Mouse (Mus musculus) embryonic facial prominence, embryonic 11.5 days (tissue): Measurements from ENCODE around the gene Cxadr. TPM values are rescaled to one million over a fixed set of nuclear protein-coding genes. Genes with fewer than 3 reads are reported as not detected.
"Not testable (repeated sequence)": the region's sequence is repeated elsewhere in the genome, so short reads cannot be mapped to it uniquely, and the experiment has no call there.

Experiments
- ATAC-seq: fragments of 200-750 bp; cut with Nextera tagmentation; replicated peaks from 2 replicates; pipeline ENCODE4 v1.8.0; 2017; ENCODE audit warnings: low read depth; ENCODE audit not compliant: insufficient number of reproducible peaks, low FRiP score, low TSS enrichment
- DNase-seq: peaks from one replicate; pipeline ENCODE4 v3.0.0-alpha.2; 2015; ENCODE audit warnings: low spot score
- H3K27ac ChIP-seq: fragments of 300-500 bp; sonication (generic); replicated peaks from 2 replicates; pipeline ENCODE4 v1.5.1; 2014; ENCODE audit warnings: mild to moderate bottlenecking, low read depth, low read length, control low read depth
- H3K27me3 ChIP-seq: fragments of 300-500 bp; sonication (generic); 2 replicates; pipeline ENCODE4 v1.6.1; 2014; ENCODE audit warnings: mild to moderate bottlenecking, low read length, moderate library complexity, mixed read lengths; ENCODE audit not compliant: control insufficient read depth, insufficient read depth
- H3K36me3 ChIP-seq: fragments of 300-500 bp; sonication (generic); replicated peaks from 2 replicates; pipeline ENCODE4 v1.6.1; 2014; ENCODE audit warnings: low read depth, mild to moderate bottlenecking, low read length, moderate library complexity, mixed read lengths; ENCODE audit not compliant: control insufficient read depth, insufficient read depth
- H3K4me1 ChIP-seq: fragments of 300-500 bp; sonication (generic); 2 replicates; pipeline ENCODE4 v1.6.1; 2014; ENCODE audit warnings: low read length, mixed read lengths; ENCODE audit not compliant: control insufficient read depth, insufficient read depth
- H3K4me2 ChIP-seq: fragments of 300-500 bp; sonication (generic); 2 replicates; pipeline ENCODE4 v1.6.1; 2014; ENCODE audit warnings: low read depth, mild to moderate bottlenecking, control low read depth, low read length, moderate library complexity
- H3K4me3 ChIP-seq: fragments of 300-500 bp; sonication (generic); 2 replicates; pipeline ENCODE4 v1.5.1; 2014; ENCODE audit warnings: low read depth, low read length, control low read depth
- H3K9ac ChIP-seq: fragments of 300-500 bp; sonication (generic); replicated peaks from 2 replicates; pipeline ENCODE4 v1.6.1; 2014; ENCODE audit warnings: mild to moderate bottlenecking, control low read depth, low read length
- H3K9me3 ChIP-seq: fragments of 300-500 bp; sonication (generic); replicated peaks from 2 replicates; pipeline ENCODE4 v1.6.1; 2016; ENCODE audit warnings: mild to moderate bottlenecking, low read length, inconsistent platforms, mixed read lengths; ENCODE audit not compliant: control insufficient read depth
- WGBS: fragments of 180-500 bp; shearing (Covaris S2); extraction: QIAGEN DNeasy Blood & Tissue Kit; methylation state at CpG from one replicate; pipeline ENCODE4 v1.1.7; 2014; 5-methylcytosine and 5-hydroxymethylcytosine counted together
- polyA plus RNA-seq: library from polyadenylated mRNA; unstranded; fragments of >200 nt; fragmentation: Nextera tagmentation; extraction: Ambion mirVana; gene quantifications from 2 replicates; pipeline ENCODE4 v1.2.1, GENCODE M21; 2014

The Cxadr gene
- polyA plus RNA-seq, 1 experiment from 2014 or later: 38.7 TPM

DNA sequence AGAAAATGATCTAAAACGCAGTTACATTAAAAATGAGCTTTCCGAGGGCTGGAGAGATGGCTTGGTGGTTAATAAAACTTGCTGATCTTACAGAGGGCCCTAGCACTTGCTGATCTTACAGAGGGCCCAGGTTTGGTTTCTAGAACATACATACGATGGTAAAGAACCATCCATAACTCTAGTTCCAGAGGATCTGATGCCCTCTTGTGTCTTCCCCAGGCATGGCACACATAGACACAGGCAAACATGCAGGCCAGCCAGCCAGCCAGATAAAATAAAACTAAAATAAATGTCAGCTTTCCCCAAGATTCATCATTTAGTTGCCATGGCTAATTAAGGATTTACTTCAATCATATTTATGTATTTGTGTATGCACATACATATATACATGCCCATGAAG lies 56.5 kb downstream of the Cxadr start:
- Histone ChIP-seq H3K9me3 (no peaks in the 10 kb centered on the region), H3K4me1 (no peaks in the 10 kb centered on the region), H3K27me3 (no peaks in the 10 kb centered on the region), H3K4me2 (no peak overlapping the region), H3K36me3 (peaks cover 2% of the 10 kb centered on the region; the same call in 1 of the 2 replicates), H3K4me3 (no peak overlapping the region), H3K9ac (no peak overlapping the region), H3K27ac (no peak overlapping the region)
- ATAC-seq (no peak), DNase-seq (no peak)
- WGBS: 96% methylated on average over 3 of the region's 3 CpGs

DNA sequence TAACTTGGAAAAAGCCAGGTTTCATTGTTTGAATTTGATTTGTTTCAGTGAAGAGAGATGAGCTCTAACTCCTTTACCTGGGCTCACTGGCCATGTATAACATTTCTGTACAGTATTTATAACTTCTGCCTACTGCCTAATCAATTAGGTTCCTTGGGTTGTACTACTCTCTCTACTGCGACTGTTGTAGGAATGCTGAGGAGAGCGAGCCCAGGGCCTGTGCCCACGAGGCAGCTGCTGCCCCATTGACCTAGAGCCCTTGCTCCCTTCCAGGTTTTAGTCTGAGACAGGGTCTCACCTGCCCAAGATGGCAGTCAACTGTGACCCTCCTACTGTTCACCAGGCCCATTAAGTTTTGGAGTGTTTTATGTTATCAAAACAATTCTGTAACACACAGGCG lies 60.2 kb downstream of the Cxadr start:
- WGBS: 89% methylated on average over 4 of the region's 4 CpGs

DNA sequence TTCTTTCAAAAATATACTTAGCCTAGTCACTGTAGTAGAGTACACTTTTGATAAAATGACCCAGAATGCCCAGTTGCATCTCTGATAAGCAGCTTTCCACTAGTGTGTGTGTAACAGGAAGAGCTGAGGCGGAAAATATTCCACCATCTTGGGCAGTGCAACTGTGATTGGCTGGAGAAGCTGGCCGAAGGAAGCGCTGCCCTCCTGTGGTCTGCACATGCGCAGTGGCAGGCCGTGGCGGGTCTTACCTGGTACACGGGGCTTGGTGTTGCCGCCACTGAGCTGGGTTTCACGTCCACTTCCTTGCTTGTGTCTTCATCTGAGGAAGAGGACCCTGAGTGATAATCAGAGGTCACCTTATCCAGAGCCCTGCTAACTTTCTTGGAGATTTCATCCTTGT lies 63.3 kb downstream of the Cxadr start:
- not testable (repeated sequence) for H3K4me3 ChIP-seq, H3K36me3 ChIP-seq, H3K27ac ChIP-seq, H3K27me3 ChIP-seq, H3K9me3 ChIP-seq, H3K4me1 ChIP-seq, ATAC-seq, DNase-seq, H3K4me2 ChIP-seq, H3K9ac ChIP-seq
- 92% methylated on average over 9 of the region's 9 CpGs for WGBS

More for the DNA sequence above, 60.2 kb downstream of the Cxadr start:
- DNase-seq (no peak), ATAC-seq (no peak)
- Histone ChIP-seq H3K9ac (no peak overlapping the region), H3K4me1 (no peaks in the 10 kb centered on the region), H3K4me3 (no peak overlapping the region), H3K36me3 (peaks cover 2% of the 10 kb centered on the region), H3K4me2 (no peak overlapping the region), H3K27me3 (no peaks in the 10 kb centered on the region), H3K27ac (no peak overlapping the region), H3K9me3 (no peaks in the 10 kb centered on the region)

DNA sequence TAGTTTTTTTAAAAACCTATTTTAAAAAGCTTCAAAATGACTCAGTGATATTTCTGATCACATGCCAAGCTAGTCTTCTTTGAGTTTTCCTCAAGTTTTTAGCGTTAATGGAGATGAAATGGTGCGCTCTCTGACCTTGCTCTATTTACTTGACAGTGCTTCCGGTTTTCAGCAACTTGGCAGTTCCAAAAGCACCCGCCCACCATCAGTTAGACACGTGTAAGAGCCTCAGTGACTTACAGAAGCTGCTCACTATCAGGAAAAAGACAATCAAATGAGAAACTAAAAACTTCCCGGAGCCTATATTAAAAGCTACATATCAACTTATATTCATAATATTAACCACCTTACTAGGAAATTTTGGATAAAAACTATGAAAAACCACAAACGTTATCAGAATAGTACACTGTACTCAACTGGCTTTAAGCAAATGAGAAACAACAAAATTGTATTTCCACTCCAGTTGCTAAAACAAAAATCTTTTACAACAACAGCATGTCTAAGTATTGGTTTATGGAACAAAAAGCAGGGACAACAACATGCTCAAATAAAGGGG lies 70.3 kb downstream of the Cxadr start:
- no peak overlapping the region for H3K4me2 ChIP-seq
- H3K4me1 ChIP-seq: no peaks in the 10 kb centered on the region
- no peaks in the 10 kb centered on the region for H3K36me3 ChIP-seq
- ATAC-seq (no peak), DNase-seq (no peak)
- no peak overlapping the region for H3K27ac ChIP-seq
- 84% methylated on average over 7 of the region's 7 CpGs for WGBS
- no peaks in the 10 kb centered on the region for H3K27me3 ChIP-seq
- H3K9ac ChIP-seq: no peak overlapping the region
- H3K4me3 ChIP-seq: no peak overlapping the region
- H3K9me3 ChIP-seq: no peaks in the 10 kb centered on the region

DNA sequence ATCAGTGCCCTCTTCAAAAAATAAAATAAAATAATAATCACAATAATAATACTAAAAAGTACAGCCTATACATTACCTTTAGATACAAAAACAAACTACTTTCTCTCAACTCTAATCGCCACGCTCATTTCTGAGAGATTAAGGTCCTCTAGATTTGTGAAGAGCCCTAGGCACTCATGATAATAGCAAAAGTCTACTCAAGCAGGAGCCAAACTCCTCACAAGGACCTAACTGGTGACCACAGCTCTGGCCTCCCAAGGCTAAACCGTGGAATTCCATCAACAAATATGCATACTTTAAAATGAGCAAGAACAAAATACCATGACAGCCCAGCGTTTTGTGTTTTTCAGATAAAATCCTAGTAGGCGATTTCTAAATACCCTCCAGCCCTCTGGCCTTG lies 71.5 kb downstream of the Cxadr start:
- WGBS: 85% methylated on average over 5 of the region's 5 CpGs
- H3K4me2 ChIP-seq: no peak overlapping the region
- no peak overlapping the region for H3K4me3 ChIP-seq
- H3K9me3 ChIP-seq: no peaks in the 10 kb centered on the region
- H3K9ac ChIP-seq: no peak overlapping the region
- H3K27ac ChIP-seq: no peak overlapping the region
- H3K27me3 ChIP-seq: no peaks in the 10 kb centered on the region
- H3K4me1 ChIP-seq: no peaks in the 10 kb centered on the region
- no peak for ATAC-seq
- DNase-seq: no peak
- H3K36me3 ChIP-seq: no peaks in the 10 kb centered on the region

DNA sequence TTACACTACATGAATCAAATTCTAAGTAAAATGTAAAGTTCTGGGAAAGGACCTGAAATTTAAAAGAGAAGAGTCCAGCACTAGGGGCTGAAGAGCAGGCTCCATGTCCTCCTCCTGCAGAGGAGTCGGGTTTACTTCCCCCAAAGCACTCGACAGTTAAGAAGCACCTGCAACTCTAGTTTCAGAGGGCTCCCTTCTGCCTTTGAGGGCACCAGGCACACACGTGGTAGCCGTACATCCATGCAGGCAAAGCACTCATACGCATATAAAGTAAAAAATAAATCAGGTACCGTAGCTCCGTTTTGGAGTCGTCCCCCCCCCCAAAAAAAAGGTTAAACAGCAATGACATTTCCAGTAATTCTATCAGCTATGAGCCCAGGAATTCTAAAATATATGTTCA lies 72.5 kb downstream of the Cxadr start:
- ATAC-seq: no peak
- 76% methylated on average over 8 of the region's 8 CpGs for WGBS
- H3K27me3 ChIP-seq: no peaks in the 10 kb centered on the region

DNA sequence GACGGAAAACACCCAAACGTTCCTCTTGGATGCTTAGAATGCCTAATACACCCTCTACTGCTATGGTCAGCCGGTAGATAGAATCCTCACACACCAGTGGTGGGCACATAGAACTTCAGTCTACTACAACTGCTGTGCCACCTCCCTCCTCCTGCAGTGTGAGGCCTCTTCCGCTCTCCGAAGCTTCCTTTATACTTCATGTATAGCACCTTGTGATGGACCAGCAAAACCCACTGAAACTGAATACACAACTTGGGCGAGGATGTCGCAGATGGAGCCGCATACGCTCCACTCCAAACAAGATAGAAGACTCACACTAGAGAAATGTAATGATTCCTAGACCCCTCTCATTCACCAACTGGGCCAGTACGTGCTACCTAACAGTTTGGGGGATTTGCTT lies 73.9 kb downstream of the Cxadr start:
- Histone ChIP-seq H3K4me1 (no peaks in the 10 kb centered on the region), H3K27ac (no peak overlapping the region), H3K27me3 (no peaks in the 10 kb centered on the region), H3K4me2 (peak overlapping the region; percentile 46), H3K9ac (no peak overlapping the region), H3K36me3 (no peaks in the 10 kb centered on the region), H3K4me3 (peak overlapping the region; percentile 88), H3K9me3 (no peaks in the 10 kb centered on the region)
- 58% methylated on average over 10 of the region's 10 CpGs for WGBS
- DNase-seq (peak; percentile 41), ATAC-seq (no peak)

More for the DNA sequence above, 72.5 kb downstream of the Cxadr start:
- H3K27ac ChIP-seq: no peak overlapping the region
- no peaks in the 10 kb centered on the region for H3K4me1 ChIP-seq
- no peaks in the 10 kb centered on the region for H3K36me3 ChIP-seq
- H3K4me3 ChIP-seq: no peak overlapping the region
- no peaks in the 10 kb centered on the region for H3K9me3 ChIP-seq
- H3K4me2 ChIP-seq: no peak overlapping the region
- H3K9ac ChIP-seq: no peak overlapping the region
- no peak for DNase-seq

DNA sequence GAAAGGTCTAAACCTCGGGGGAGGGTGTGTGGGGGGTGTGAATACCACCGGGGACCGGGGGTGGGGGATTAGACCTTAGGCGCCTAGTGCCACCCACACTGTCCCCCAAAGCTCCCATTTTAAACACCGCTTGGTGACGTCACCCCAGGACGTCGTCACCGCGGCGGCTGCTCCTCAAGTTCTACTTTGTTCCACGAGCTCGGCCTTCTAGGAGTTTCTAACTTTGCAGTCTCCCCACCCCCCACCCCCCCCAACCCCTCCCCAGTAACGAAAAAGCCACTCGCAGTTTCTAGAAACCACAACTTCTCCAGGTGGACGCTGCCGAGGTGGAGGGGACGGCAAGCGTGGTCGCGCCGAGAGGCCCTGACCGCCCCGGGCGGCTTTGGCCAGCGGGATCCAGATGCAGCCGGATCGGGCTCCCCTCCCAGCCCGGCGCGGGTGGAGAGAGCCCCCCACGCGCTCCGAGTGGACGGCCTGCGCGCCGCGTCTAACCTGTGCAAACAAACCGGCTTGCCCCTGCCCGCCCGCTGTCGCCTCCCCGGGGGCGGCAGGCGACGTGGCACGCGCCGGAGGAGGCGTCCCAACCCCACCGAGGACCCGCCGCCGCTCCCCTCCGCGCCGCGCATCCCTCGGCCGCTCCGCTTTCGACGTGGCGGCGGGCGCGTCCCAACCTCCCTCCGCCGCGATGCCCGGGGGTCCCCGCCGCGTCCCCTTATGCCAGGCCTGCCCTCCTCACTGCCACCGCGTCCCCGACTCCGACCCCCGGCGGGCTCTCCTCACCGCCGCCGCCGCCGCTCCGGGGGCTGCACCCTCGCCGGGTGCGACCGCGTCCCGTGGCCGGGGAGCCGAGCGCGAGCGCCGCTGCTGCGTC lies 74.8 kb downstream of the Cxadr start:
- Histone ChIP-seq H3K4me3 (peak overlapping the region; percentile 88), H3K9me3 (no peaks in the 10 kb centered on the region), H3K27ac (peak overlapping the region; percentile 52; the same call in 1 of the 2 replicates), H3K27me3 (no peaks in the 10 kb centered on the region), H3K4me2 (peak overlapping the region; percentile 74), H3K4me1 (no peaks in the 10 kb centered on the region), H3K9ac (peak overlapping the region; percentile 94), H3K36me3 (no peaks in the 10 kb centered on the region)
- DNase-seq: peak; percentile 74
- under 1% methylated on average over 55 of the region's 100 CpGs for WGBS
- ATAC-seq: peak; percentile 70
